Mouse (Mus musculus) left cerebral cortex, adult 2 months (tissue): ENCODE measurements around the gene Ifrd1. TPM values are rescaled to one million over a fixed set of nuclear protein-coding genes. Genes with fewer than 3 reads are reported as not detected.
A peak's percentile ranks its signal among the peaks of the same experiment; 100 is the strongest.

Source experiments
- DNase-seq, 2 experiments: peaks; one replicate each; pipeline ENCODE4 v3.0.0; 2021 to 2022; ENCODE audit warnings: low spot score in 2 of 2, mixed read lengths in 1 of 2; ENCODE audit errors: extremely low spot score in 1 of 2
- H3K27ac ChIP-seq: fragments of 200-600 bp; 2 replicates; pipeline ENCODE4 v1.8.1; 2022
- H3K4me3 ChIP-seq: fragments of 200-600 bp; 2 replicates; pipeline ENCODE4 v1.8.1; 2022
- CTCF ChIP-seq: fragments of 200-600 bp; IDR thresholded peaks from 2 replicates; pipeline ENCODE4 v1.8.1; 2022; ENCODE audit warnings: antibody characterized with exemption, mild to moderate bottlenecking, moderate library complexity
- intact Hi-C: fragments of 180-260 bp; cut with DNase I; formaldehyde crosslinking; loops from one replicate; pipeline ENCODE4 v1.15.1; 2025
- long read RNA-seq, 2 experiments: library from polyadenylated mRNA; stranded (forward); transcript quantifications; one replicate each; pipeline ENCODE4 v2.0.0; 2021; ENCODE audit warnings: borderline mapping rate in 2 of 2
- total RNA-seq, 2 experiments: library from RNA; stranded (reverse); gene quantifications; 2 replicates each; pipeline ENCODE4 v1.2.3; 2021

The Ifrd1 gene
- 100 to 1,000 TPM; 125 to 134 TPM for total RNA-seq
- long read RNA-seq, experiment 1, transcript Ifrd1-201 (12 exons, 3,378 nt), result major isoform, 45 of 55 reads
- long read RNA-seq, experiment 1, partial matches to known transcripts, result 2 of 55 reads
- long read RNA-seq, experiment 1, other reads (novel, unspliced or antisense), result 8 of 55 reads
- long read RNA-seq, experiment 2, transcript Ifrd1-201 (12 exons, 3,378 nt), result major isoform, 43 of 49 reads
- long read RNA-seq, experiment 2, partial matches to known transcripts, result 2 of 49 reads
- long read RNA-seq, experiment 2, other reads (novel, unspliced or antisense), result 3 of 49 reads

- intact Hi-C loops, result no loop called here
- TF ChIP-seq CTCF, result no peak
- Histone ChIP-seq H3K4me3 (no peak within 1 kb of the TSS), H3K27ac (no peak within 1 kb of the TSS)
- DNase-seq, result no peak
These were observed at the start of gene Ifrd1 for GRCm38 (mm10) chr12:40248454-40249180. Ifrd1 (minus strand) TSS chr12:40248504.

GRCm38 (mm10) chr12:40286539-40286938 is 38.2 kb upstream of the Ifrd1 start:
- intact Hi-C loops, result no loop called here
- no peak overlapping the region for H3K27ac ChIP-seq
- no peak for TF ChIP-seq CTCF
- DNase-seq, result no peak
- no peak overlapping the region for H3K4me3 ChIP-seq

- Histone ChIP-seq H3K27ac (no peak overlapping the region), H3K4me3 (no peak overlapping the region)
- TF ChIP-seq CTCF, result no peak
- intact Hi-C loops, result no loop called here
- no peak for DNase-seq
These were observed 32.5 kb upstream of the Ifrd1 start for GRCm38 (mm10) chr12:40280596-40281325.

- no peak for TF ChIP-seq CTCF
- DNase-seq, result no peak
- intact Hi-C loops, result no loop called here
- Histone ChIP-seq H3K4me3 (no peak overlapping the region), H3K27ac (no peak overlapping the region)
These were observed 29.3 kb upstream of the Ifrd1 start for GRCm38 (mm10) chr12:40277581-40277980.

- Histone ChIP-seq H3K27ac (no peak overlapping the region), H3K4me3 (no peak overlapping the region)
- TF ChIP-seq CTCF, result no peak
- no peak for DNase-seq
- intact Hi-C loops, result no loop called here
These were observed 26.6 kb upstream of the Ifrd1 start for GRCm38 (mm10) chr12:40274931-40275330.

GRCm38 (mm10) chr12:40273339-40273738 is 25.0 kb upstream of the Ifrd1 start:
- no peak for DNase-seq
- H3K27ac ChIP-seq, result no peak overlapping the region
- intact Hi-C loops, result no loop called here
- no peak overlapping the region for H3K4me3 ChIP-seq
- no peak for TF ChIP-seq CTCF

- Histone ChIP-seq H3K27ac (no peak overlapping the region), H3K4me3 (no peak overlapping the region)
- no peak for DNase-seq
- intact Hi-C loops, result no loop called here
- no peak for TF ChIP-seq CTCF
These were observed 24.4 kb upstream of the Ifrd1 start for GRCm38 (mm10) chr12:40272710-40273109.

GRCm38 (mm10) chr12:40268313-40268712 is 20.0 kb upstream of the Ifrd1 start:
- no peak overlapping the region for H3K4me3 ChIP-seq
- H3K27ac ChIP-seq, result no peak overlapping the region
- intact Hi-C loops, result loop anchor here (5.0 kb wide), 1 partner anchor 59 kb away; no protein-coding TSS in a partner anchor
- DNase-seq, result no peak
- TF ChIP-seq CTCF, result no peak

- intact Hi-C loops, result no loop called here
These were observed 15.4 kb upstream of the Ifrd1 start for GRCm38 (mm10) chr12:40263712-40264111.

GRCm38 (mm10) chr12:40263006-40263405 is 14.7 kb upstream of the Ifrd1 start:
- H3K4me3 ChIP-seq, result no peak overlapping the region
- peak; percentile 23 to 45 for DNase-seq
- no peak for TF ChIP-seq CTCF
- H3K27ac ChIP-seq, result no peak overlapping the region
- intact Hi-C loops, result no loop called here

More at GRCm38 (mm10) chr12:40263712-40264111, 15.4 kb upstream of the Ifrd1 start:
- no peak overlapping the region for H3K4me3 ChIP-seq
- no peak for TF ChIP-seq CTCF
- DNase-seq, result no peak
- no peak overlapping the region for H3K27ac ChIP-seq

GRCm38 (mm10) chr12:40258462-40259000 is 10.2 kb upstream of the Ifrd1 start:
- H3K27ac ChIP-seq, result no peak overlapping the region
- TF ChIP-seq CTCF, result no peak
- no peak overlapping the region for H3K4me3 ChIP-seq
- intact Hi-C loops, result loop anchor here (5.0 to 10.0 kb wide), 2 partner anchors 336 to 564 kb away; no protein-coding TSS in a partner anchor
- DNase-seq, result no peak
